Mouse (Mus musculus): ENCODE data around the gene Ly6g. TPM values are rescaled to one million over a fixed set of nuclear protein-coding genes. Genes with fewer than 3 reads are reported as not detected.
"Not testable (repeated sequence)": the region's sequence is repeated elsewhere in the genome, so short reads cannot be mapped to it uniquely, and the experiment has no call there.

Ly6g gene
- total and polyA plus RNA-seq, 2 experiments from 2014 or later, result not detected

GRCm38 (mm10) chr15:75153087-75153486, 2.0 kb upstream of the Ly6g start:
- Histone ChIP-seq H3K4me3 (ENCODE audit: low read depth, low read length) (no peak overlapping the region), H3K9me3 (ENCODE audit: low read length) (no peaks in the 10 kb centered on the region), H3K4me1 (ENCODE audit: insufficient read depth, low read length) (no peaks in the 10 kb centered on the region), H3K27me3 (ENCODE audit: insufficient read depth, low read length) (no peaks in the 10 kb centered on the region), H3K9ac (replicated peaks; ENCODE audit: low read length, poor library complexity, severe bottlenecking) (no peak overlapping the region), H3K27ac (ENCODE audit: low read depth, low read length) (no peak overlapping the region), H3K4me2 (ENCODE audit: low read depth, low read length, poor library complexity, severe bottlenecking) (no peak overlapping the region), H3K36me3 (ENCODE audit: insufficient read depth, low read length) (no peaks in the 10 kb centered on the region)
- DNase-seq (ENCODE audit: low spot score) (no peak), ATAC-seq (ENCODE audit: low FRiP score) (no peak)
- TF ChIP-seq CTCF (IDR thresholded peaks at IDR 0.05), result no peak

- H3K9ac ChIP-seq (replicated peaks; ENCODE audit: low read length, poor library complexity, severe bottlenecking), result no peak overlapping the region
- TF ChIP-seq CTCF (IDR thresholded peaks at IDR 0.05), result no peak
- H3K4me3 ChIP-seq (ENCODE audit: low read depth, low read length), result no peak overlapping the region
- no peak overlapping the region for H3K4me2 ChIP-seq (ENCODE audit: low read depth, low read length, poor library complexity, severe bottlenecking)
- H3K27me3 ChIP-seq (ENCODE audit: insufficient read depth, low read length), result no peaks in the 10 kb centered on the region
- no peaks in the 10 kb centered on the region for H3K4me1 ChIP-seq (ENCODE audit: insufficient read depth, low read length)
- no peak overlapping the region for H3K27ac ChIP-seq (ENCODE audit: low read depth, low read length)
- DNase-seq (ENCODE audit: low spot score) (no peak), ATAC-seq (ENCODE audit: low FRiP score) (no peak)
- H3K36me3 ChIP-seq (ENCODE audit: insufficient read depth, low read length), result no peaks in the 10 kb centered on the region
- WGBS, result 50% methylated on average over 1 of the region's 1 CpGs
- H3K9me3 ChIP-seq (ENCODE audit: low read length), result no peaks in the 10 kb centered on the region
Observed at GRCm38 (mm10) chr15:75157646-75158045, 2.6 kb downstream of the Ly6g start.

- Histone ChIP-seq H3K4me2 (ENCODE audit: low read depth, low read length, poor library complexity, severe bottlenecking) (no peak overlapping the region), H3K27me3 (ENCODE audit: insufficient read depth, low read length) (no peaks in the 10 kb centered on the region), H3K9ac (replicated peaks; ENCODE audit: low read length, poor library complexity, severe bottlenecking) (no peak overlapping the region), H3K9me3 (ENCODE audit: low read length) (no peaks in the 10 kb centered on the region), H3K4me3 (ENCODE audit: low read depth, low read length) (no peak overlapping the region), H3K4me1 (ENCODE audit: insufficient read depth, low read length) (no peaks in the 10 kb centered on the region), H3K27ac (ENCODE audit: low read depth, low read length) (no peak overlapping the region), H3K36me3 (ENCODE audit: insufficient read depth, low read length) (no peaks in the 10 kb centered on the region)
- peak; percentile 67 for TF ChIP-seq CTCF (IDR thresholded peaks at IDR 0.05)
- ATAC-seq (ENCODE audit: low FRiP score), result no peak
- DNase-seq (ENCODE audit: low spot score), result peak; percentile 48
- 55% methylated on average over 1 of the region's 1 CpGs for WGBS
Observed at GRCm38 (mm10) chr15:75175506-75175905, 20.5 kb downstream of the Ly6g start.

GRCm38 (mm10) chr15:75186291-75186690, 31.3 kb downstream of the Ly6g start:
- no peak overlapping the region for H3K27ac ChIP-seq (ENCODE audit: low read depth, low read length)
- no peaks in the 10 kb centered on the region for H3K36me3 ChIP-seq (ENCODE audit: insufficient read depth, low read length)
- no peak overlapping the region for H3K4me3 ChIP-seq (ENCODE audit: low read depth, low read length)
- no peaks in the 10 kb centered on the region for H3K4me1 ChIP-seq (ENCODE audit: insufficient read depth, low read length)
- no peak overlapping the region for H3K9ac ChIP-seq (replicated peaks; ENCODE audit: low read length, poor library complexity, severe bottlenecking)
- no peaks in the 10 kb centered on the region for H3K27me3 ChIP-seq (ENCODE audit: insufficient read depth, low read length)
- DNase-seq (ENCODE audit: low spot score) (no peak), ATAC-seq (ENCODE audit: low FRiP score) (no peak)
- no peaks in the 10 kb centered on the region for H3K9me3 ChIP-seq (ENCODE audit: low read length)
- no peak for TF ChIP-seq CTCF (IDR thresholded peaks at IDR 0.05)
- no peak overlapping the region for H3K4me2 ChIP-seq (ENCODE audit: low read depth, low read length, poor library complexity, severe bottlenecking)
- 40% methylated on average over 2 of the region's 2 CpGs for WGBS

- no peak overlapping the region for H3K27ac ChIP-seq (ENCODE audit: low read depth, low read length)
- H3K4me1 ChIP-seq (ENCODE audit: insufficient read depth, low read length), result no peaks in the 10 kb centered on the region
- H3K27me3 ChIP-seq (ENCODE audit: insufficient read depth, low read length), result no peaks in the 10 kb centered on the region
- no peaks in the 10 kb centered on the region for H3K36me3 ChIP-seq (ENCODE audit: insufficient read depth, low read length)
- TF ChIP-seq CTCF (IDR thresholded peaks at IDR 0.05), result peak; percentile 74
- DNase-seq (ENCODE audit: low spot score) (peak; percentile 38), ATAC-seq (ENCODE audit: low FRiP score) (no peak)
- H3K9ac ChIP-seq (replicated peaks; ENCODE audit: low read length, poor library complexity, severe bottlenecking), result no peak overlapping the region
- H3K4me2 ChIP-seq (ENCODE audit: low read depth, low read length, poor library complexity, severe bottlenecking), result no peak overlapping the region
- no peaks in the 10 kb centered on the region for H3K9me3 ChIP-seq (ENCODE audit: low read length)
- H3K4me3 ChIP-seq (ENCODE audit: low read depth, low read length), result no peak overlapping the region
- 65% methylated on average over 2 of the region's 2 CpGs for WGBS
Observed at GRCm38 (mm10) chr15:75189116-75189515, 34.1 kb downstream of the Ly6g start.

- ATAC-seq (ENCODE audit: low FRiP score); H3K4me2 ChIP-seq (ENCODE audit: low read depth, low read length, poor library complexity, severe bottlenecking); H3K27me3 ChIP-seq (ENCODE audit: insufficient read depth, low read length); H3K27ac ChIP-seq (ENCODE audit: low read depth, low read length); DNase-seq (ENCODE audit: low spot score); H3K36me3 ChIP-seq (ENCODE audit: insufficient read depth, low read length); H3K4me1 ChIP-seq (ENCODE audit: insufficient read depth, low read length); H3K9ac ChIP-seq (replicated peaks; ENCODE audit: low read length, poor library complexity, severe bottlenecking); H3K4me3 ChIP-seq (ENCODE audit: low read depth, low read length); H3K9me3 ChIP-seq (ENCODE audit: low read length): not testable (repeated sequence)
- TF ChIP-seq CTCF (IDR thresholded peaks at IDR 0.05), result peak; percentile 57
- 0% methylated on average over 1 of the region's 3 CpGs for WGBS
Observed at GRCm38 (mm10) chr15:75190560-75190959, 35.5 kb downstream of the Ly6g start.

Other genes with a start within 250 kb of the Ly6g start
- not detected in 2 replicates for gene Ly6i, start 171.8 kb upstream of the Ly6g start, total RNA-seq (2014; rRNA removed)
- gene Ly6i, start 171.8 kb upstream of the Ly6g start, polyA plus RNA-seq (2015; fragmentation: Nextera tagmentation; extraction: Ambion mirVana), result not detected in 2 replicates
- 7.2 and 16.3 TPM in 2 replicates for gene Ly6a, start 157.2 kb upstream of the Ly6g start, total RNA-seq (2014; rRNA removed)
- gene Ly6a, start 157.2 kb upstream of the Ly6g start, polyA plus RNA-seq (2015; fragmentation: Nextera tagmentation; extraction: Ambion mirVana), result 7.8 and 8.9 TPM in 2 replicates
- 24.2 and 59.4 TPM in 2 replicates for gene Ly6c1, start 106.4 kb upstream of the Ly6g start, total RNA-seq (2014; rRNA removed)
- gene Ly6c1, start 106.4 kb upstream of the Ly6g start, polyA plus RNA-seq (2015; fragmentation: Nextera tagmentation; extraction: Ambion mirVana), result 22.1 and 31.4 TPM in 2 replicates
- gene Ly6c2, start 43.3 kb upstream of the Ly6g start, total RNA-seq (2014; rRNA removed), result not detected in 2 replicates
- 0.39 and 0.56 TPM in 2 replicates for gene Ly6c2, start 43.3 kb upstream of the Ly6g start, polyA plus RNA-seq (2015; fragmentation: Nextera tagmentation; extraction: Ambion mirVana)
- gene BC025446, start 61.1 kb downstream of the Ly6g start, total RNA-seq (2014; rRNA removed), result not detected in 2 replicates
- not detected in 2 replicates for gene BC025446, start 61.1 kb downstream of the Ly6g start, polyA plus RNA-seq (2015; fragmentation: Nextera tagmentation; extraction: Ambion mirVana)
- gene Ly6f, start 113.2 kb downstream of the Ly6g start, total RNA-seq (2014; rRNA removed), result not detected in 2 replicates
- not detected in 2 replicates for gene Ly6f, start 113.2 kb downstream of the Ly6g start, polyA plus RNA-seq (2015; fragmentation: Nextera tagmentation; extraction: Ambion mirVana)

Data from midbrain, postnatal 0 days (tissue).